Mouse (Mus musculus) intestine, embryonic 16.5 days (tissue): Measurements from ENCODE around the gene Olfr123. TPM values are rescaled to one million over a fixed set of nuclear protein-coding genes. Genes with fewer than 3 reads are reported as not detected.

ENCODE experiments used
- ATAC-seq: fragments of 200-750 bp; cut with Nextera tagmentation; 2 replicates; pipeline ENCODE4 v1.8.0; 2017; ENCODE audit warnings: moderate TSS enrichment, moderate library complexity
- H3K27ac ChIP-seq: fragments of 300-500 bp; sonication (generic); 2 replicates; pipeline ENCODE4 v1.5.1; 2014; ENCODE audit warnings: mild to moderate bottlenecking, low read length
- H3K27me3 ChIP-seq: fragments of 300-500 bp; sonication (generic); replicated peaks from 2 replicates; pipeline ENCODE4 v1.6.1; 2014; ENCODE audit warnings: low read length, control low read depth, mixed read lengths; ENCODE audit not compliant: control insufficient read depth, insufficient read depth
- H3K36me3 ChIP-seq: fragments of 300-500 bp; sonication (generic); 2 replicates; pipeline ENCODE4 v1.6.1; 2014; ENCODE audit warnings: low read length, control low read depth; ENCODE audit not compliant: control insufficient read depth, insufficient read depth
- H3K4me1 ChIP-seq: fragments of 300-500 bp; sonication (generic); 2 replicates; pipeline ENCODE4 v1.6.1; 2014; ENCODE audit warnings: low read length, control low read depth, mixed read lengths; ENCODE audit not compliant: control insufficient read depth, insufficient read depth
- H3K4me2 ChIP-seq: fragments of 300-500 bp; sonication (generic); 2 replicates; pipeline ENCODE4 v1.6.1; 2014; ENCODE audit warnings: low read depth, low read length, control low read depth
- H3K4me3 ChIP-seq: fragments of 300-500 bp; sonication (generic); 2 replicates; pipeline ENCODE4 v1.5.1; 2014; ENCODE audit warnings: mild to moderate bottlenecking, low read length
- H3K9ac ChIP-seq: fragments of 300-500 bp; sonication (generic); 2 replicates; pipeline ENCODE4 v1.6.1; 2014; ENCODE audit warnings: low read depth, low read length
- H3K9me3 ChIP-seq: fragments of 300-500 bp; sonication (generic); 2 replicates; pipeline ENCODE4 v1.6.1; 2016; ENCODE audit warnings: low read length, control low read depth; ENCODE audit not compliant: control insufficient read depth
- WGBS: fragments of 180-500 bp; shearing (Covaris S2); extraction: QIAGEN DNeasy Blood & Tissue Kit; methylation state at CpG from one replicate; pipeline ENCODE4 v1.1.7; 2014; 5-methylcytosine and 5-hydroxymethylcytosine counted together
- polyA plus RNA-seq: library from polyadenylated mRNA; unstranded; fragments of >200 nt; fragmentation: Nextera tagmentation; extraction: Ambion mirVana; gene quantifications from 2 replicates; pipeline ENCODE4 v1.2.1, GENCODE M21; 2015

Gene Olfr123
- polyA plus RNA-seq = not detected in 2 replicates

GRCm38 (mm10) chr17:37793229-37793628 is at the start of gene Olfr123:
Olfr123 (plus strand) TSS chr17:37793529.
- no peak for ATAC-seq
- Histone ChIP-seq H3K27ac (no peak within 1 kb of the TSS), H3K9ac (no peak within 1 kb of the TSS), H3K4me1 (no peaks in the 10 kb centered on the region), H3K9me3 (no peaks in the 10 kb centered on the region), H3K4me3 (no peak within 1 kb of the TSS), H3K4me2 (no peak within 1 kb of the TSS), H3K36me3 (no peaks in the 10 kb centered on the region), H3K27me3 (no peaks in the 10 kb centered on the region)
- WGBS = 85% methylated on average over 2 of the region's 2 CpGs

GRCm38 (mm10) chr17:37768307-37768706 is 25.0 kb upstream of the Olfr123 start, which contains the start of gene Olfr122:
Olfr122 (plus strand) TSS chr17:37768607.
- no peak within 1 kb of the TSS for H3K9ac ChIP-seq
- 85% methylated on average over 4 of the region's 4 CpGs for WGBS
- no peaks in the 10 kb centered on the region for H3K4me1 ChIP-seq
- H3K27me3 ChIP-seq = no peaks in the 10 kb centered on the region
- H3K27ac ChIP-seq = no peak within 1 kb of the TSS
- no peak within 1 kb of the TSS for H3K4me2 ChIP-seq
- no peaks in the 10 kb centered on the region for H3K9me3 ChIP-seq
- no peaks in the 10 kb centered on the region for H3K36me3 ChIP-seq
- ATAC-seq = no peak
- H3K4me3 ChIP-seq = no peak within 1 kb of the TSS

GRCm38 (mm10) chr17:37799588-37799987 is 6.3 kb downstream of the Olfr123 start, which contains the start of gene Olfr124:
Olfr124 (plus strand) TSS chr17:37799888.
- no peaks in the 10 kb centered on the region for H3K4me1 ChIP-seq
- no peaks in the 10 kb centered on the region for H3K27me3 ChIP-seq
- no peak within 1 kb of the TSS for H3K27ac ChIP-seq
- ATAC-seq = no peak
- H3K36me3 ChIP-seq = no peaks in the 10 kb centered on the region
- WGBS = 84% methylated on average over 3 of the region's 3 CpGs
- no peak within 1 kb of the TSS for H3K4me3 ChIP-seq
- H3K4me2 ChIP-seq = no peak within 1 kb of the TSS
- H3K9me3 ChIP-seq = no peaks in the 10 kb centered on the region
- no peak within 1 kb of the TSS for H3K9ac ChIP-seq

- Histone ChIP-seq H3K9ac (no peak within 1 kb of the TSS), H3K27me3 (no peaks in the 10 kb centered on the region), H3K4me3 (no peak within 1 kb of the TSS), H3K4me1 (no peaks in the 10 kb centered on the region), H3K4me2 (no peak within 1 kb of the TSS), H3K9me3 (no peaks in the 10 kb centered on the region), H3K36me3 (no peaks in the 10 kb centered on the region), H3K27ac (no peak within 1 kb of the TSS)
- no peak for ATAC-seq
Measured at GRCm38 (mm10) chr17:37832649-37833048, 39.3 kb downstream of the Olfr123 start, which contains the start of gene Olfr125. Olfr125 (plus strand) TSS chr17:37832949.

- Histone ChIP-seq H3K9ac (no peak within 1 kb of the TSS), H3K4me1 (no peaks in the 10 kb centered on the region), H3K4me2 (no peak within 1 kb of the TSS), H3K9me3 (no peaks in the 10 kb centered on the region), H3K27me3 (no peaks in the 10 kb centered on the region), H3K36me3 (no peaks in the 10 kb centered on the region), H3K27ac (no peak within 1 kb of the TSS), H3K4me3 (no peak within 1 kb of the TSS)
- ATAC-seq = no peak
Measured at GRCm38 (mm10) chr17:37847183-37847582, 53.9 kb downstream of the Olfr123 start, which contains the start of gene Olfr126. Olfr126 (plus strand) TSS chr17:37847483.

Other genes with a start within 250 kb of the Olfr123 start
- not detected in 2 replicates for gene Olfr112, start 224.1 kb upstream of the Olfr123 start, polyA plus RNA-seq
- not detected in 2 replicates for gene Olfr113, start 215.9 kb upstream of the Olfr123 start, polyA plus RNA-seq
- not detected in 2 replicates for gene Olfr114, start 200.8 kb upstream of the Olfr123 start, polyA plus RNA-seq
- gene Olfr115, start 166.4 kb upstream of the Olfr123 start, polyA plus RNA-seq = not detected in 2 replicates
- gene Olfr116, start 166.3 kb upstream of the Olfr123 start, polyA plus RNA-seq = not detected in 2 replicates
- gene Olfr117, start 129.7 kb upstream of the Olfr123 start, polyA plus RNA-seq = not detected in 2 replicates
- not detected in 2 replicates for gene Olfr118, start 126.5 kb upstream of the Olfr123 start, polyA plus RNA-seq
- gene Olfr119, start 97.0 kb upstream of the Olfr123 start, polyA plus RNA-seq = not detected in 2 replicates
- gene Olfr120, start 71.7 kb upstream of the Olfr123 start, polyA plus RNA-seq = not detected in 2 replicates
- gene Olfr121, start 44.7 kb upstream of the Olfr123 start, polyA plus RNA-seq = not detected in 2 replicates
- gene Olfr122, start 24.9 kb upstream of the Olfr123 start, polyA plus RNA-seq = not detected in 2 replicates
- gene Olfr124, start 6.4 kb downstream of the Olfr123 start, polyA plus RNA-seq = not detected in 2 replicates
- gene Olfr125, start 39.4 kb downstream of the Olfr123 start, polyA plus RNA-seq = not detected in 2 replicates
- not detected in 2 replicates for gene Olfr126, start 54.0 kb downstream of the Olfr123 start, polyA plus RNA-seq
- not detected in 2 replicates for gene Olfr127, start 106.9 kb downstream of the Olfr123 start, polyA plus RNA-seq
- gene Olfr128, start 127.0 kb downstream of the Olfr123 start, polyA plus RNA-seq = not detected in 2 replicates
- gene Olfr761, start 159.6 kb downstream of the Olfr123 start, polyA plus RNA-seq = not detected in 2 replicates